Mouse (Mus musculus): ENCODE results near the gene Etv6.

GRCm38 (mm10) chr6:134058451-134058850, 23.0 kb downstream of the Etv6 start:
- TF ChIP-seq POLR2A (IDR thresholded peaks at IDR 0.05; ENCODE audit: low read depth, low read length) (no peak), CTCF (IDR thresholded peaks at IDR 0.05; ENCODE audit: extremely low read depth, insufficient read length, insufficient replicate concordance, low read depth, low read length) (no peak)
